Mouse (Mus musculus) midbrain, embryonic 16.5 days (tissue): ENCODE measurements around the gene Cables2. TPM values are rescaled to one million over a fixed set of nuclear protein-coding genes. Genes with fewer than 3 reads are reported as not detected.

Experiments
- ATAC-seq: fragments of 200-750 bp; cut with Nextera tagmentation; 2 replicates; pipeline ENCODE4 v1.8.0; 2017; ENCODE audit warnings: moderate TSS enrichment
- H3K27ac ChIP-seq: fragments of 300-500 bp; sonication (generic); 2 replicates; pipeline ENCODE4 v1.5.1; 2014; ENCODE audit warnings: mild to moderate bottlenecking, low read length, mixed read lengths
- H3K27me3 ChIP-seq: fragments of 300-500 bp; sonication (generic); 2 replicates; pipeline ENCODE4 v1.6.1; 2014; ENCODE audit warnings: low read depth, low read length, mixed read lengths; ENCODE audit not compliant: control insufficient read depth, insufficient read depth
- H3K36me3 ChIP-seq: fragments of 300-500 bp; sonication (generic); 2 replicates; pipeline ENCODE4 v1.6.1; 2014; ENCODE audit warnings: mild to moderate bottlenecking, low read length, moderate library complexity, mixed read lengths; ENCODE audit not compliant: control insufficient read depth, insufficient read depth
- H3K4me1 ChIP-seq: fragments of 300-500 bp; sonication (generic); 2 replicates; pipeline ENCODE4 v1.6.1; 2014; ENCODE audit warnings: mild to moderate bottlenecking, low read length, mixed read lengths; ENCODE audit not compliant: control insufficient read depth, insufficient read depth
- H3K4me2 ChIP-seq: fragments of 300-500 bp; sonication (generic); 2 replicates; pipeline ENCODE4 v1.6.1; 2014; ENCODE audit warnings: mild to moderate bottlenecking, low read length, mixed read lengths
- H3K4me3 ChIP-seq: fragments of 300-500 bp; sonication (generic); 2 replicates; pipeline ENCODE4 v1.5.1; 2014; ENCODE audit warnings: low read depth, mild to moderate bottlenecking, low read length, moderate library complexity, mixed read lengths
- H3K9ac ChIP-seq: fragments of 300-500 bp; sonication (generic); 2 replicates; pipeline ENCODE4 v1.6.1; 2014; ENCODE audit warnings: low read depth, low read length, mixed read lengths
- H3K9me3 ChIP-seq: fragments of 300-500 bp; sonication (generic); replicated peaks from 2 replicates; pipeline ENCODE4 v1.6.1; 2014; ENCODE audit warnings: mild to moderate bottlenecking, low read length, mixed read lengths; ENCODE audit not compliant: control insufficient read depth, poor library complexity, severe bottlenecking
- WGBS: fragments of 180-500 bp; shearing (Covaris S2); extraction: QIAGEN DNeasy Blood & Tissue Kit; methylation state at CpG from one replicate; pipeline ENCODE4 v1.1.7; 2014; 5-methylcytosine and 5-hydroxymethylcytosine counted together
- polyA plus RNA-seq: library from polyadenylated mRNA; unstranded; fragments of >200 nt; fragmentation: Nextera tagmentation; extraction: Ambion mirVana; gene quantifications from 2 replicates; pipeline ENCODE4 v1.2.1, GENCODE M21; 2015

The Cables2 gene
- polyA plus RNA-seq: 24.2 and 25.6 TPM in 2 replicates

DNA sequence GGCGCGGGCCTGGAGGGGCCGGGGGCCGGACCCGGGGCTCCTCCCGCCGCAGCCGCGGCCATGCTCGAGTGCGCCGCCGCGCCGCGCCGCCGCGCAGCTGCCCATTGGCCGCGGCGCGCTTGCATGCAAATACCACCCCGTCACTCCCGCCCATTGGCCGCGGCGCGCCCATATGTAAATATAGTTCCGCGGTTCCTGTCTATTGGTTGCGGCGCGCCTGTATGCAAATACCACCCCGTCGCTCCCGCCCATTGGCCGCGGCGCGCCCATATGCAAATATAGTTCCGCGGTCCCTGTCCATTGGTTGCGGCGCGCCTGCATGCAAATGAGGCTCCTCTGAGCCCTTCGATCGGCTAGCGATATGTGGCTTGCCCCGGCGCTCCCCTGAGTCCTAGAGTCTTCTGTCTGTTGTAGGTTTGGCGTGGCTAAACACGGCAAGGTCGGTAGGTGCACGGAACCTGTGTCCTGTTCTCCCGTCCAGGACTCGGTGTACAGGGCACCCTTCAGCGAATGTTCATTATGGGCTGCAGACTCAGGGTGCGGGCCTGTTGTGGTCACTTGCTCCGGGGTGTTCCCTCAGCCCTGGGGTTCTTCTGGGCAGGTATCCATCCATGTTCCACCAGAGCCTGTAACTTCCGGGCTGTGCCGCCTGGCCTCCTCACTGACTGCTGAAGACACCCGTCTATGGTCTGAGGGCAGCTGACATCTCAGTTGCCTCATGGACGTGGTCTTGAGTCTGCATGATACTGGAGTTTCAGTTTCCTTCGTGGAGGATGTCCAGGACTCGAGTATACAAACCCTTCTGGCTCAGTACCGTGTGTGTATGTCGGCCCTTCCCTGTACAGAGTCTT lies at the start of gene Cables2:
TSS of gene Cables2 (minus strand) at position 103 of the 851 bp plus-strand sequence.
- H3K27me3 ChIP-seq: no peaks in the 10 kb centered on the region; the same call in 1 of the 2 replicates
- H3K9ac ChIP-seq: peak within 1 kb of the TSS; percentile 97
- peaks cover 22% of the 10 kb centered on the region for H3K4me1 ChIP-seq
- H3K4me2 ChIP-seq: peak within 1 kb of the TSS; percentile 93
- ATAC-seq: peak; percentile 95
- 8% methylated on average over 64 of the region's 68 CpGs for WGBS
- H3K36me3 ChIP-seq: no peaks in the 10 kb centered on the region
- H3K4me3 ChIP-seq: peak within 1 kb of the TSS; percentile 90
- H3K9me3 ChIP-seq: no peaks in the 10 kb centered on the region
- H3K27ac ChIP-seq: peak within 1 kb of the TSS; percentile 68

DNA sequence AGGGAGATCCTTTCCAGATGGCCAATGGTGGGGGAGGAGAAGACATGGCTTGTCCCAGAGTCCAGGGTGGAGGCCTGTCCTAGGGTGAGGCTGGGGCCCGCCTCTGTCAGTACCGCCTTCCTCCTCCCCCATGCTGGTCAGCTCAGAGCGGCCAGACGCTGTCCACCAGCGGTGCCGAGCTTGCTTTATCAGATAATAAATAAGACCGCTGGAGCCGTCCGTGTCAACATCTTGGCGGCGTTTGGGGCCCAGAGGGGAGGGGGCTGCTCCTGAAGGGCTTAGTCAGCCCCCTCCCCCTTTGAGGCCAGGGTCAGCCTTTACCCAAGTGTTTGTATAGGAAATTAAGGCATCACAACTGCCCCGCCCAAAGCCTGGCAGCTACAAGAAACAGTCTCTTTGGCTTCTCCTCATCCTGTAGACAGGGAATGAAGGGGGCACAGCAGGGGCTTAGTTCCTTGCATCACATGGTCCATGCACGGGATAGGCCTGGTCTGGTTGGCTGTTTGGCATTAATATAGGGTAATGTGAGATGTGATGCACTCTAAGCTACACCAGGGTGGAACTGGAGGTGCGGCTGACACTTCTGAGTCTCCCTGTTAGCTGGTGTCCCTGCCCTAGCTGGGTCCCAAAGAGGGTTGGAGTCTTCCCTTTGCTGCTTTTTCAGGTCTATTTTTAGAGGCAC lies 49.5 kb upstream of the Cables2 start:
- no peak for ATAC-seq
- H3K36me3 ChIP-seq: no peaks in the 10 kb centered on the region
- no peak overlapping the region for H3K27ac ChIP-seq
- H3K4me3 ChIP-seq: no peak overlapping the region
- no peaks in the 10 kb centered on the region for H3K27me3 ChIP-seq
- H3K4me1 ChIP-seq: no peaks in the 10 kb centered on the region
- H3K9ac ChIP-seq: 0 out of 2 replicates have a peak overlapping the region, but pooled peaks have one; percentile 0
- H3K4me2 ChIP-seq: no peak overlapping the region
- H3K9me3 ChIP-seq: no peaks in the 10 kb centered on the region
- WGBS: 30% methylated on average over 14 of the region's 14 CpGs

DNA sequence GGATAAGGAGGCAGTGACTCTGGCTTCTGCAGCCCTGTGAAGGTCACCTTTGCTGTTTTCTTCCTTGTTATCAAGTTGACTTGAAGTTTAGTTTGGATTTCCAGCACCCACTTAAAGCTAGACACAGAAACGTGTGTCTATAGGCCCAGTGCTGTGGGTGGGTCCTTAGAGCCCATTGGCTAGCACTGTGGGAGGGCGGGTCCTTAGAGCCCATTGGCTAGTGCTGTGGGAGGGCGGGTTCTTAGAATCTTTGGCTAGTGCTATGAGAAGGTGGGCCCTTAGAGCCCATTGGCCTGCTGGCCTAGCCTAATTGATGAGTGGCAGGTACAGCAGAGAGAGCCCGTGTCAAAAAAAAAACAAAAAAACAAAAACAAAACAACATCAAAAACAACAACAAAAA lies 46.9 kb upstream of the Cables2 start:
- H3K27ac ChIP-seq: no peak overlapping the region
- H3K4me2 ChIP-seq: no peak overlapping the region
- no peak for ATAC-seq
- no peaks in the 10 kb centered on the region for H3K27me3 ChIP-seq
- no peak overlapping the region for H3K9ac ChIP-seq
- no peaks in the 10 kb centered on the region for H3K4me1 ChIP-seq
- no peaks in the 10 kb centered on the region for H3K36me3 ChIP-seq
- WGBS: 73% methylated on average over 4 of the region's 4 CpGs
- H3K4me3 ChIP-seq: no peak overlapping the region
- H3K9me3 ChIP-seq: no peaks in the 10 kb centered on the region

DNA sequence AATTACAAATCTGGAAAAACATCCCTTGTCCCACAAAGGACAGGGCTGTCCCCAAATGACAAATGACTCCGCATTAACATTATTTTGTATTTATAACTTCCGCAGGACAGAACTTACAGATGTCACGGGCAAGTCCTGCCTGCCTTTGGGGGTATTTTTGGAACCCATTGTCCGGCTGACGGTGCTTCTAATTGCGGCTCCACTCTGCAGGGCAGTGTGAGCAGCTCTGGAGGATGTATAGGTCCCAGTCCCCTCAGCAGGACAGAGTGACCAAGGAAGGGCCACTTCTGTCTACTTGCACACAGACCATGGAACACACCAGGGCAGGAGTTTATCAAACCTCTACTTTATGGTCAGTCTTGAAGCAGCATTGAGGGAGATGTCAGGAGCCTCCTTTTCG lies 44.3 kb upstream of the Cables2 start:
- Histone ChIP-seq H3K27ac (no peak overlapping the region), H3K36me3 (no peaks in the 10 kb centered on the region), H3K9ac (no peak overlapping the region), H3K4me2 (no peak overlapping the region), H3K9me3 (no peaks in the 10 kb centered on the region), H3K27me3 (no peaks in the 10 kb centered on the region), H3K4me3 (no peak overlapping the region), H3K4me1 (no peaks in the 10 kb centered on the region)
- 90% methylated on average over 7 of the region's 7 CpGs for WGBS
- ATAC-seq: no peak

DNA sequence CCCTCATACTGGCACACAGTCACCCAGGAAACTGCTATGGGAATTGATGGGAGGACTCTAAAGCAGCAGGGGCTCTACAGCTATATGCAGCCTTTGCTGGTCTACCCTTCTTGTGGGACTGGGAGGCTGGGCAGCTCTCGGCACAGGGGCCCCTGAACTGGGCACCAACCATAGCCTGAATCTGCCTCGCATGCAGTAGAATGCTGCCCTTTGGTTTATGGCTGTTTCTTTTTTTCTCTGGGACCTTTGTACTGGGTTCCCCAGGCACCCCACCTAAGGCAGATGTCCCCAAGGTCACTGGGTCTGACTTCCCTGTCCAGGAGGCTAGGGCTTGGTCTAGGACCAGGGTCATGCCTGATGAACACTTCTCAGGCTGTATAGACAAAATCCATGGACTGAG lies 41.0 kb upstream of the Cables2 start:
- no peaks in the 10 kb centered on the region for H3K27me3 ChIP-seq
- WGBS: 80% methylated on average over 2 of the region's 2 CpGs
- no peaks in the 10 kb centered on the region for H3K36me3 ChIP-seq
- H3K4me2 ChIP-seq: no peak overlapping the region
- H3K4me3 ChIP-seq: no peak overlapping the region
- H3K9ac ChIP-seq: no peak overlapping the region
- H3K9me3 ChIP-seq: no peaks in the 10 kb centered on the region
- no peak for ATAC-seq
- H3K27ac ChIP-seq: no peak overlapping the region
- H3K4me1 ChIP-seq: no peaks in the 10 kb centered on the region

DNA sequence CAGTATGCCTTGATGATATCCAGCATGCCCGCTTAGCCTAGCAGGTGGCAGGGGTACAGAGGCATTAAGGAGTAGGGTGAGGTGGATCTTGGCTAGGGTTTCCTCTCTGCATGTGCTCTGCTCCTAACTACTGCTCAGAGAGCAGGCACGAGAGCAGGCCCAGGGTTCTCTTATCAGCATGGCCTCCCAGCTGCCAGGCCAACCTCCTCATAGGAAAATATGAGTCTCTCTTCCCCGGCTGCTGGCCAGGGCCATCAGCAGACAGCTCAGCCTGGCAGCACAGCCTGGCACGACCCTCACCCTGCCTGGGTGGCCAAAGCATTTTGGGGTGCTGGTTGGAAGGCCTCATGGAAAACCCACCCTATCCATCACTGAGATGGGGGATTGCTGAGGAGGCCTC lies 37.9 kb upstream of the Cables2 start:
- no peaks in the 10 kb centered on the region for H3K27me3 ChIP-seq
- H3K9me3 ChIP-seq: no peaks in the 10 kb centered on the region
- H3K4me1 ChIP-seq: no peaks in the 10 kb centered on the region
- no peak overlapping the region for H3K4me2 ChIP-seq
- no peaks in the 10 kb centered on the region for H3K36me3 ChIP-seq
- H3K27ac ChIP-seq: no peak overlapping the region
- ATAC-seq: no peak
- H3K4me3 ChIP-seq: no peak overlapping the region
- WGBS: 80% methylated on average over 4 of the region's 4 CpGs
- no peak overlapping the region for H3K9ac ChIP-seq

DNA sequence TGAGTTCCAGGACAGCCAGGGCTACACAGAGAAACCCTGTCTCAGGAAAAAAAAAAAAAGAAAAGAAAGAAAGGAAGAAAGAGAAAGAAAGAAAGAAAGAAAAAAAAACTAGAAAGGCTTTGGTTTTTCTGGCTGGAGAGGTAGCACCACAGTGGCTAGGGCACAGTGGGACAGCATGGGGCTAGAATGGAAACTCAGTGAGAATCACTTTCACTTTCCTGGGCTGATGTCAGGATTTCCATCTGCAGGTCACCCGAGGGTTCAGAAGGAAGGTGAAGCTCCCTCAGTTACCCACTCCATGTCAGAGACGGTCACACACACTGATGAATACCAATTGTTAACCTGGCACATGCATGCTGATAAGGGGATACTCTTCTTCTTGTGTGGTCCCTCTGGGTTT lies 34.4 kb upstream of the Cables2 start:
- no peaks in the 10 kb centered on the region; the same call in 1 of the 2 replicates for H3K9me3 ChIP-seq
- no peak overlapping the region for H3K27ac ChIP-seq
- H3K4me3 ChIP-seq: no peak overlapping the region
- 62% methylated on average over 2 of the region's 2 CpGs for WGBS
- no peak overlapping the region for H3K4me2 ChIP-seq
- H3K4me1 ChIP-seq: no peaks in the 10 kb centered on the region
- no peaks in the 10 kb centered on the region for H3K27me3 ChIP-seq
- ATAC-seq: no peak
- no peak overlapping the region for H3K9ac ChIP-seq
- no peaks in the 10 kb centered on the region for H3K36me3 ChIP-seq

DNA sequence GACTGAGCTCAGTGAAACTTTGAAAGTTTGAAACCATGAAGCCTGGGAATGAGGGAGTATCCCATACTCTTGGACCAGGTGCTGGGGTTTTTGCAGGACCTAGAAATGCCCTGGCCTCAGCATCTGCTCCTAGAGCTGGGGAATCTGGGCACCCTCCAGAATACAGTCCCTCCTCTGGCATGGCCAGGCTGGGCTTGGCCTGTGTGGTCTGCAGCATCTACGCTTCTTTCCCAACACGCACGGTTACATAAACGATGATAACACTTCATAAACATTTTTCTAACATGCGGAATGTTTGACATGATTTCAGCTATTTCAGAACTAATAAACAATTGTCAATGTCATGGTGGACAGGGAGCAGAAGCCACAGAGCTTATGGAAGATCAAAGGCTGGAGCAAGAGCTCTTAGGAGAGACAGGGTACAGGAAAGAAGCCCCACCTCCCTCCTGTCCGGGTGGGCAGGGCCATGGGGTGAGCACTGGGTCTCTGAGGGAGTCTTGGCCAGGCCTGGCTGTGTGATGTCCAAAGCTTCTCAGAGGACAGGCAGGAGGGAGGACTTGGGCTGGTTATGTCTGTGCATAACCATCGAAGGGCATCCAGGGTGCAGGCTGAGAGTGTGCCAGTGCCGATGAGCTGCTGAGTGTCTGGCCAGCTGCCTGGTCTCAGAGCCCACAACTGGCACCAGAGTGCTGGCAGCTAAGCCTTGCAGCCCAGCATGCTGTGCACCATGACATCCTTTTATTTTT lies 33.3 kb upstream of the Cables2 start:
- Histone ChIP-seq H3K4me3 (no peak overlapping the region), H3K27ac (no peak overlapping the region), H3K4me2 (no peak overlapping the region), H3K4me1 (no peaks in the 10 kb centered on the region), H3K9me3 (no peaks in the 10 kb centered on the region; the same call in 1 of the 2 replicates), H3K9ac (no peak overlapping the region), H3K27me3 (no peaks in the 10 kb centered on the region), H3K36me3 (no peaks in the 10 kb centered on the region)
- 85% methylated on average over 8 of the region's 8 CpGs for WGBS
- no peak for ATAC-seq
